Mouse (Mus musculus): ENCODE measurements around the gene Cd248.

- TF ChIP-seq CTCF (IDR thresholded peaks at IDR 0.05; ENCODE audit: control insufficient read depth, insufficient read depth, insufficient read length): peak; percentile 19
- TF ChIP-seq MYOG (IDR thresholded peaks at IDR 0.05; ENCODE audit: control insufficient read depth, extremely low read depth, insufficient read length): no peak
- no peak for TF ChIP-seq USF1 (IDR thresholded peaks at IDR 0.05; ENCODE audit: low read depth)
Measured at GRCm38 (mm10) chr19:5073028-5073427, 5.2 kb downstream of the Cd248 start.

Measured in C2C12 (cell line).